Mouse (Mus musculus) urinary bladder, adult 18-20 months (tissue): ENCODE measurements around the gene Plekhg1.

ENCODE experiments used
- DNase-seq, 2 experiments: peaks; one replicate each; pipeline ENCODE4 v3.0.0; 2022; ENCODE audit warnings: low spot score in 2 of 2, mixed read lengths in 2 of 2

Gene Plekhg1

DNA sequence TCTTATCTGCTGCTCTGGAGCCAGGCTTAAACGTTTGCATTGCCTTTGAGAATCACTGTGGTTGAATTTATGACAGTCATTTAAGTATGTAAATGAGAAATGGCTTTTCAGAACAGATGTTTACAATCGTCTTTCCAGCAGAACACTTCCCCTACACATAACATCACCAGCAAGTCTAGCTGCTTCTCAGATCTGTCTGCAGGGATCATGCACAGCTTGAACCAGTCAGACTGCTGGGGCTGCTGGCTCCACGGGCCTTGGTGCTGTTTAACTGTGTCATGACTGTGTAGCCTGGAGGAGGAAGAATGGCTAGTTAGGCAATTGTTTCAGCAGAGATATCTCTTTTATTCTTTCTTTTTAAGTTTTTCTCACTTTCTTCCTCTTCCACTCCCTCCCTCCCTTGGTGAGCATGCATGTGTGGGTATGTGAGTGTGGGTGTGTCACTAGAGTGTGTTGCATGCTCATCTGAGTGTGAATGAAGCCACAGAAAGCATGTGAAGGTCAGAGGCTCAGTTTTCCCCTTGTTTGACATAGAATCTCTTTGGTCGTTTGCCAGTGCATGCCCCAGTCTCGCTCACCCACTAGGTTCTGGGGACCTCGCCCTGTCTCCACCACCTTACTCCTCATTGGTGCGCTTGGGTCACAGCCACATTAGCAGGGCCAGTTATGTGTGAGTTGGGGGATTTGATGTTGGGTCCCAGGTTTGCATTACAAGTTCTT lies 266.3 kb downstream of the Plekhg1 start:
- DNase-seq, result no peak
